Mouse (Mus musculus) C2C12 (cell line): ENCODE measurements around the gene Mcoln3.

ENCODE experiments used
- CEBPB ChIP-seq: IDR thresholded peaks from one replicate; pipeline ENCODE4 v1.6.1; 2011; ENCODE audit warnings: low read depth, mild to moderate bottlenecking, control low read depth, moderate library complexity
- CTCF ChIP-seq: IDR thresholded peaks from one replicate; pipeline ENCODE4 v1.5.1; 2011; ENCODE audit not compliant: control insufficient read depth, insufficient read depth, insufficient read length
- MAX ChIP-seq: IDR thresholded peaks from one replicate; pipeline ENCODE4 v1.6.1; 2011; ENCODE audit warnings: mild to moderate bottlenecking, control low read depth
- MYOG ChIP-seq: IDR thresholded peaks from one replicate; pipeline ENCODE4 v1.6.1; 2011; ENCODE audit not compliant: control insufficient read depth, insufficient read length; ENCODE audit errors: extremely low read depth
- USF1 ChIP-seq: IDR thresholded peaks from one replicate; pipeline ENCODE4 v1.6.1; 2011; ENCODE audit warnings: low read depth, mild to moderate bottlenecking, control low read depth, moderate library complexity

DNA sequence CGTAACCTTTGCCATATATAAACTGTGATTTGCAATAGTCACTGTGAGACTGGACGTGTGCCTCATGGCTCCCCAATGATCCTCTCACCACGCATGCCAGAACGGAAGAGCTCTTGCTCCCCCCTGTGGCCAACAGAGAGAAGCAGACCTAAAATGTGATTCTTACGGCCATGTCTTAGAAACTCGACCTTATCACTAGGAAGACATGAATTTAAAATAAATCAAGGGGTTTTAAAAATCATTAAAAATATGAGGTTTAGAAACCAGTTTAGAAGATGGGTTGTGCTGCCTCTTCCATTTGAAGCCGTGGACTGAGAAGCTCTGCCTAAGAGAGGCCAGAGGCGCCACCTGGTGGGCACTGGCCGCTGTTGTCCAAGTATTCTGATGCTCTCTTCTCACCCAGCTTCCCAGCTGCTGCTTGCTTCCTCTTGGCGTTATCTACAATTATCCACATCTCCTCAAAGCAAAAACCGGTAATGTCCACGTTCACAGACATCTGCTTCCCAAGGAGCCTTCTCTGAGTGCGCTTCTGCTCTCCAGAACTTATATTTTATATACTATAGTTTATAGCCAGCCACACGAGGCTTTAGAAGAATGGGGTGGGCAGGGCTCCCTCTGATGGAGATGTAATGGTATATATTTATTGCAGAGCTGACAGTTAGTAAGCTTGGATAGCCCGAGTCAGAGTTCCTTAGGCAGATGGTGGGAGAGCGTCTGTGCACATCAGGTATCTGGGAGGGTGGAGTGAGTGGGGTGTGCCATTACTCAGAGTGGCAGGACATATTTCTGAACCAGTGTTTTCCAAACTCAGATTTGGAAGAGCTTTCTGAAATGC is 60.7 kb downstream of the Mcoln3 start:
- peak; percentile 83 for TF ChIP-seq CTCF
- TF ChIP-seq MAX: peak; percentile 30
- TF ChIP-seq MYOG: no peak
- TF ChIP-seq CEBPB: no peak
- no peak for TF ChIP-seq USF1
